Mouse (Mus musculus): ENCODE measurements at regions not wholly inside any gene's neighbourhood (a gene's known extent, or its start where the extent isn't known, plus 50 kb on each side); places are given as distances from the start of the nearest gene placed in this dataset.
"Not testable (repeated sequence)": the region's sequence is repeated elsewhere in the genome, so short reads cannot be mapped to it uniquely, and the experiment has no call there.

DNA sequence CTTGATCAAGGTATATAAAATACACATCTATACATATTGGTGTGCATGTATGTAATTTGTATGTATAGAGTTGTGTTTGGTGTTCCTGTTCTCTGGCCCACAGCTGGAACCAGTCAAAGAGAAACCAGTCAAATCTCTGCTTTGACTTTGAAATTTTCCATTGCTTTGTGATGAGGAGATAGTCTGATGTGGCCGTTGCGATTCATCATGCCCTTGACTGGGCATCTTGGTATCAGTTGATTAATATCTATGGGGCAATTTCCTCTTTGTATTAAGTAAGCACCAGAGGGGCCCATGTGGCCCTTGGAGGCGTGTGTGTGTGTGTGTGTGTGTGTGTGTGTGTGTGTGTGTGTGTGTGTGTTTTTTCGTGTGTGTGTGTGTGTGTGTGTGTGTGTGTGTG is 107.7 kb upstream of the Mrps10 start:
- TF ChIP-seq POLR2A (IDR thresholded peaks at IDR 0.05; ENCODE audit: extremely low read depth, insufficient read depth, low read length) (no peak), CTCF (IDR thresholded peaks at IDR 0.05; ENCODE audit: extremely low read depth, insufficient read depth, low read length) (no peak)
- no peak overlapping the region for H3K27ac ChIP-seq (ENCODE audit: insufficient read depth, low read length)
- no peak overlapping the region for H3K4me3 ChIP-seq (ENCODE audit: insufficient read depth, low read length)
- peaks cover under 1% of the 10 kb centered on the region; the same call in 1 of the 2 replicates for H3K4me1 ChIP-seq (ENCODE audit: control insufficient read depth, insufficient read depth, low read length)

- Histone ChIP-seq H3K4me1 (ENCODE audit: control insufficient read depth, insufficient read depth, low read length) (no peaks in the 10 kb centered on the region), H3K4me3 (ENCODE audit: insufficient read depth, low read length) (no peak overlapping the region), H3K27ac (ENCODE audit: insufficient read depth, low read length) (no peak overlapping the region)
- TF ChIP-seq POLR2A (IDR thresholded peaks at IDR 0.05; ENCODE audit: extremely low read depth, insufficient read depth, low read length): no peak
- TF ChIP-seq CTCF (IDR thresholded peaks at IDR 0.05; ENCODE audit: extremely low read depth, insufficient read depth, low read length): no peak
Observed at GRCm38 (mm10) chr17:47258296-47258695, 110.4 kb upstream of the Mrps10 start.

DNA sequence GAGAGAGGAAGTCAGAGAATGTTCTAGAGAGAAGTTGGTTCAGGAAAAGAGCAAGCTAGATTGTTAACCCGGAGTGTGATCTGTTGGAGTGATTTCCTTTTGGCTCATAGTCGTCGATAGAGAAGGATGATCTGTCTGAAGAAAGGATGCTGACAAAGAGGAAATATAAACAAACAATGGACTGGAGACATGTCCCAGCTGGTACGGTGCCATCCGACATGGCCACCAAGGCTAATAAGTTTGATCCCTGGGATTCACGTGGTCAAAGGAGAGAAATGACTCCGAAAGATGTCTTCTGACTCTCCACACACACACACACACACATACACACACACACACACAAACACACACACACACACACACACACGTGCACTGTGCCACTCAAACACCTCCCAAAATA is 113.5 kb upstream of the Mrps10 start:
- no peak overlapping the region for H3K27ac ChIP-seq (ENCODE audit: insufficient read depth, low read length)
- H3K4me3 ChIP-seq (ENCODE audit: insufficient read depth, low read length): no peak overlapping the region
- H3K4me1 ChIP-seq (ENCODE audit: control insufficient read depth, insufficient read depth, low read length): no peaks in the 10 kb centered on the region
- no peak for TF ChIP-seq CTCF (IDR thresholded peaks at IDR 0.05; ENCODE audit: extremely low read depth, insufficient read depth, low read length)
- TF ChIP-seq POLR2A (IDR thresholded peaks at IDR 0.05; ENCODE audit: extremely low read depth, insufficient read depth, low read length): no peak

GRCm38 (mm10) chr17:47254026-47254425 is 114.7 kb upstream of the Mrps10 start:
- Histone ChIP-seq H3K4me1 (ENCODE audit: control insufficient read depth, insufficient read depth, low read length) (peaks cover 2% of the 10 kb centered on the region; the same call in 1 of the 2 replicates), H3K4me3 (ENCODE audit: insufficient read depth, low read length) (no peak overlapping the region), H3K27ac (ENCODE audit: insufficient read depth, low read length) (no peak overlapping the region)
- TF ChIP-seq CTCF (IDR thresholded peaks at IDR 0.05; ENCODE audit: extremely low read depth, insufficient read depth, low read length): no peak
- no peak for TF ChIP-seq POLR2A (IDR thresholded peaks at IDR 0.05; ENCODE audit: extremely low read depth, insufficient read depth, low read length)

GRCm38 (mm10) chr17:47250001-47250400 is 118.7 kb upstream of the Mrps10 start:
- Histone ChIP-seq H3K4me3 (ENCODE audit: insufficient read depth, low read length) (no peak overlapping the region), H3K4me1 (ENCODE audit: control insufficient read depth, insufficient read depth, low read length) (peaks cover 7% of the 10 kb centered on the region), H3K27ac (ENCODE audit: insufficient read depth, low read length) (no peak overlapping the region)
- TF ChIP-seq POLR2A (IDR thresholded peaks at IDR 0.05; ENCODE audit: extremely low read depth, insufficient read depth, low read length) (no peak), CTCF (IDR thresholded peaks at IDR 0.05; ENCODE audit: extremely low read depth, insufficient read depth, low read length) (no peak)

DNA sequence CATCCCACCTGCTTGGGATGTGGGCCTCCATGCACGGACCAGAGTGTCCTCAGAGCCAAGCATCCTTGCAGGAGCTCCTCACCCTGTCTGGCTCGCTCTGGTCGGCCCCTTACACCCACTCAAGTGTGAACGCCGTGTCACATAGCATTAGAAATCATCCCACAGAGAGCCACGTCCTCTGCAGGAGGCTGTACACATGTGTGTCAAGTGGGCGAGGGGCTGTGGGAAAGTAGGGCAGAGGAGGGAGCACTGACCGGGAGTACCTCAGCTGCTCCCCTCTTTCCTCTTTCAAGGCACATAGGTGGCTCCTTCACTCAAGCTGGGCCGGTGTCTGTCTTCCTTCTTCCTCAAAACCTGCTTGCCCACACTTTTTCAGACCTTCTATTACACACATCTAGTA is 119.5 kb upstream of the Mrps10 start:
- peaks cover 7% of the 10 kb centered on the region for H3K4me1 ChIP-seq (ENCODE audit: control insufficient read depth, insufficient read depth, low read length)
- TF ChIP-seq CTCF (IDR thresholded peaks at IDR 0.05; ENCODE audit: extremely low read depth, insufficient read depth, low read length) (no peak), POLR2A (IDR thresholded peaks at IDR 0.05; ENCODE audit: extremely low read depth, insufficient read depth, low read length) (no peak)
- H3K4me3 ChIP-seq (ENCODE audit: insufficient read depth, low read length): no peak overlapping the region
- no peak overlapping the region for H3K27ac ChIP-seq (ENCODE audit: insufficient read depth, low read length)

GRCm38 (mm10) chr17:47248053-47248452 is 120.6 kb upstream of the Mrps10 start:
- TF ChIP-seq CTCF (IDR thresholded peaks at IDR 0.05; ENCODE audit: extremely low read depth, insufficient read depth, low read length): no peak
- no peak for TF ChIP-seq POLR2A (IDR thresholded peaks at IDR 0.05; ENCODE audit: extremely low read depth, insufficient read depth, low read length)
- Histone ChIP-seq H3K4me3 (ENCODE audit: insufficient read depth, low read length) (no peak overlapping the region), H3K4me1 (ENCODE audit: control insufficient read depth, insufficient read depth, low read length) (peaks cover 7% of the 10 kb centered on the region), H3K27ac (ENCODE audit: insufficient read depth, low read length) (no peak overlapping the region)

DNA sequence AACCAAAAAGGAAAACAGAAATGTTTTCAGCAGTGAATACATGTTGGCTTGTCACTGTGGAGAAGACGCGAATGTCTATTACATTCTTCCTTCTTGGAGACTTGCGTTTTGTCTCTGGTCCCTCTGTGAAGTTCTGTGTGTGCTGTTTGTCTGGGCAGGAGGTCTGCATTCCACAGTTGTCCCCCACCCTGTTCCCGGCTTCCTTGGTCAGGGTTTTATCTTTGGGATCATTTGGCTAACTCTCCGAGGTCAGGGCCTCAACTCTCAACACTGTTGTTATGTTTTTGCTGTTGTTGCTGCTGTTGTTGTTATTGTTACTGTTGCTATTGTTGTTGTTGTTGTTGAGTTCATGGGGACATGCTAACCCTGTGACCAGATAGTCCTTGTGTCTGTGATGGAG is 121.2 kb upstream of the Mrps10 start:
- TF ChIP-seq CTCF (IDR thresholded peaks at IDR 0.05; ENCODE audit: extremely low read depth, insufficient read depth, low read length) (no peak), POLR2A (IDR thresholded peaks at IDR 0.05; ENCODE audit: extremely low read depth, insufficient read depth, low read length) (no peak)
- Histone ChIP-seq H3K4me1 (ENCODE audit: control insufficient read depth, insufficient read depth, low read length) (peaks cover 7% of the 10 kb centered on the region), H3K4me3 (ENCODE audit: insufficient read depth, low read length) (no peak overlapping the region), H3K27ac (ENCODE audit: insufficient read depth, low read length) (no peak overlapping the region)

DNA sequence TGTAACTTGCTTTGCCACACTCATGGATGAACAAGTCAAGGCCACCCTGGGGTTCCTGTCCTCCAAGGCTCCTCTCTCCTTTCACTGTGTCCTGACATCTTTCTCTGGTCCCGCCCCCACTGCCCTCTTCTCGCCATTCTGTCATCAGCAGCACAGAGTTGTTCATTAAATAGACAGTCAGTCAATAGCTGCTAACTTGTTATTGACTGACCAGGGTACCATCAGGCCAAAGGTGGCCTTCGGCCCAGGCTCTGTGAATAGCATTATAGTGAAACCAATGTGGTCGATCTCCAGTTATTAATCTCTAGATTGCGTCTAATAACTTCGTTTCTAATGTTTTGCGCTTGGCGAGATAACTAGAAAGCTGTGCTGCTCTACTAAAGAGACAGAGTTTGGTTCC is 122.1 kb upstream of the Mrps10 start:
- Histone ChIP-seq H3K4me3 (ENCODE audit: insufficient read depth, low read length) (no peak overlapping the region), H3K27ac (ENCODE audit: insufficient read depth, low read length) (no peak overlapping the region), H3K4me1 (ENCODE audit: control insufficient read depth, insufficient read depth, low read length) (peaks cover 7% of the 10 kb centered on the region)
- TF ChIP-seq CTCF (IDR thresholded peaks at IDR 0.05; ENCODE audit: extremely low read depth, insufficient read depth, low read length): no peak

- Histone ChIP-seq H3K27ac (ENCODE audit: insufficient read depth, low read length) (no peak overlapping the region), H3K4me3 (ENCODE audit: insufficient read depth, low read length) (no peak overlapping the region), H3K4me1 (ENCODE audit: control insufficient read depth, insufficient read depth, low read length) (peaks cover 7% of the 10 kb centered on the region)
- TF ChIP-seq CTCF (IDR thresholded peaks at IDR 0.05; ENCODE audit: extremely low read depth, insufficient read depth, low read length): no peak
- no peak for TF ChIP-seq POLR2A (IDR thresholded peaks at IDR 0.05; ENCODE audit: extremely low read depth, insufficient read depth, low read length)
Observed at GRCm38 (mm10) chr17:47245635-47246034, 123.1 kb upstream of the Mrps10 start.

DNA sequence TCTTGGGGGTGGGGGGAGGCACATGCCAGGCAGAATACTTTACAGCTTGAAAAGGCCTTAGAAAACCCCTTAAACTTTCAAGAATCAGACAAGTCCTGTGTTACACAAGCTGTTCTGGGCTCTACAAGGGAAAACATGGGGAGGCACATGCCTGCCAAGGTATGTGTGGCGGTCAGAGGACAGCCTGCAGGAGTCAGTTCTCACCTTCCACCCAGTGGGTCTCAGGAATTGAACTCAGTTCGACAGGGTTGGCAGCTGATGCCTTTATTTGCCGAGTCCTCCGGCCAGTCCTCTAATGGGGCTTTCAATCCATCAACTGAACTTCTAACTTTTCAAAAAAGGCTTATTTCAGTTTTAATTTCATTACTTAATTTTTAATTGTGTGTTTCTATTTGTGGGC is 129.6 kb upstream of the Mrps10 start:
- no peaks in the 10 kb centered on the region for H3K4me1 ChIP-seq (ENCODE audit: control insufficient read depth, insufficient read depth, low read length)
- no peak overlapping the region for H3K27ac ChIP-seq (ENCODE audit: insufficient read depth, low read length)
- no peak overlapping the region for H3K4me3 ChIP-seq (ENCODE audit: insufficient read depth, low read length)
- no peak for TF ChIP-seq CTCF (IDR thresholded peaks at IDR 0.05; ENCODE audit: extremely low read depth, insufficient read depth, low read length)
- TF ChIP-seq POLR2A (IDR thresholded peaks at IDR 0.05; ENCODE audit: extremely low read depth, insufficient read depth, low read length): no peak

DNA sequence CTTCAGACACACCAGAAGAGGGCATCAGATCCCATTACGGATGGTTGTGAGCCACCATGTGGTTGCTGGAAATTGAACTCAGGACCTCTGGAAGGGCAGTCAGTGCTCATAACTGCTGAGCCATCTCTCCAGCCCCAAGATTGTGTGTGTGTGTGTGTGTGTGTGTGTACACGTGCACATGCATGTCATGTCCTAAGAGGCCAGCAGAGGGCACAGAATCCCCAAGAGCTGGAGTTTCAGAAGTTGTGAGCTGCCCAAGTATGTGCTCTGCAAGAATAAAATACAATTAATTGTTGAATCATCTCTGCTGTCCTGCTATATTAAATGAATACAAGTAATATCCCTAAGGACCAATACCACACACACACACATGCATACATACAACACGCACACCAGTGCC is 130.8 kb upstream of the Mrps10 start:
- H3K4me1 ChIP-seq (ENCODE audit: control insufficient read depth, insufficient read depth, low read length); H3K4me3 ChIP-seq (ENCODE audit: insufficient read depth, low read length); H3K27ac ChIP-seq (ENCODE audit: insufficient read depth, low read length): not testable (repeated sequence)

Measured in cortical plate, adult 2 months (tissue).